Mouse (Mus musculus): ENCODE results near the gene Dpp6.

DNA sequence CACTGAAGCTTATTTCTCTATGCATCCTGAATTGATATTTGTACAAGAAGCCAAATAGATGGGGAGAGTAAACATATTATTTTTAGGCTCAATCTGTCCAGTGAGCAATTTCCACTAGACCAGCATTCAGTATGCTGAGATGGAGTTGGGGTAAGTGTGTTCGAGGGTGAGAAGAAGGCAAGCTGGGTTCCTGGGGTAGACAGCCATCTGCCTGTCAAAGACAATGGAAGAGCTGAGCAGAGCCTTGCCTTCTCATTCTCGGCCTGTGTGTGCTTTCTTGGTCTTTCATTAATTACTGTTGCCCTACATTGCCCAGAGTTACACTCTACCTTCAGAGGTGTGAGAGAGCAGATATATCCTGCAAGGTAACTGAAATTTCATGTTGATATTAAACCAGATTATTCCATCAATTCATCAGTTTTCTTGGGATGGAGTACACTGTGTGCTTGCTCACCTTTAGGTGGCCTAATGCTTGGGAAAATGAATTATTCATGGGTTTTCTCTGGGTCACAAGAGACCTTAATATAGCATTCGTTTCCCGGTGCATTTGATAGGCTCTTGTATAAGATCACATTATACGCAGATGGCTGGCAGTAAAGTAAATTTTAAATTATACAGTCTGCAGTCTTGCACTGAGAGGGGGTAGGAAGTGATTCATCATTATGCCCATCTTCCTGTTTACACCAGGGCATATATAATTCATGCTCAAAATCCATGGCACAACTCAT, 374.4 kb downstream of the Dpp6 start:
- TF ChIP-seq CHD2 (IDR thresholded peaks at IDR 0.05; ENCODE audit: low read length) (no peak), POLR2A (IDR thresholded peaks at IDR 0.05; ENCODE audit: control insufficient read depth in 1 of 2, insufficient read depth in 1 of 2, low read depth in 1 of 2, low read length in 2 of 2, poor library complexity in 1 of 2) (no peak), MYC (IDR thresholded peaks at IDR 0.05; ENCODE audit: low read depth, low read length) (no peak)

All from MEL (cell line).